Mouse (Mus musculus) urinary bladder, postnatal 10 days (tissue): ENCODE measurements around the gene C730034F03Rik.

Experiments
- DNase-seq: peaks from one replicate; pipeline ENCODE4 v3.0.0; 2022; ENCODE audit warnings: low spot score

C730034F03Rik gene

GRCm38 (mm10) chr15:89475611-89476474 is 46.5 kb downstream of the C730034F03Rik start:
- peak; percentile 80 for DNase-seq

GRCm38 (mm10) chr15:89476475-89476815 is 47.1 kb downstream of the C730034F03Rik start:
- DNase-seq: no peak

DNA sequence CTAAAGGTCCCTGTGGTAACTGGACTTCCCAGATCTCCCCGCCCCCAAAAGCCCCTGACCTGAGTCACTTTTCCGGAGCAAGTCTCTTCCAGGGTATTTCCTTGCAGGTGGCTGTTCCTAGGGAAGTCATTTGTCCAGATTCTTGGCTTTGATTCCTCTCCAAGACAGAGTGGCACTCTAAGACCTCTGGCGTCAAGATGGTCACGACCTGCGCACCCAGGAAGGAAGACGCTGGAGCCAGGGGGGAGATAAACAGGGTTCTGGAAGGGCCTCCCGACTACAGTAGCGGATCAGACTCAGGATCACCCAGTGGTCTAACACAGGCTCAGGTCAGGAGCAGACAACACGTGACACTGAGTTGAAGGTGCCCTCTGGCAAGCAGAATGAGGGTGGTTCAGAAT is 47.7 kb downstream of the C730034F03Rik start, which contains the start of gene Arsa:
Arsa (minus strand) TSS at position 335 of the 401 bp plus-strand sequence.
- no peak for DNase-seq

DNA sequence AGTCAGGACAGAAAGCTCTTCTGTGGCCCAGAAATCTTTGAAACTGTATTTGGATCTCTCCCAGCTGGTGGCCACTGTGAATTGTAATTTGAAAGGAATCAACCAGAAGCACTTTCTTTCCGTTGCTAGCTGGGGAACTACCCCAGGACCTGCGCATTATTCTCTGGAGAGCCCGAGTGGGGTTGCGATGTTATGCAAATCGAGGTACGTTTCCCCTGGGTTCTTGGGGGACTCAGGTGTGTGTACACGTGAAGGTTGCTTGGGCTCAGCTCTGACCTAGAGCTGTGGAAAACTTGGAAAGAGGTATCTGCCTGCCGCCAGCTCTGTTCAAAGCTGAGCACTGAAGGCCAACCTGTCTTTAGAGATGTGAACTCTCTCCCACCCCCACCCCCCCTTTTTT is 48.4 kb downstream of the C730034F03Rik start:
- no peak for DNase-seq

GRCm38 (mm10) chr15:89478622-89479021 is 49.2 kb downstream of the C730034F03Rik start:
- DNase-seq: no peak
